Mouse (Mus musculus) cerebellum, adult 8-10 months (tissue): ENCODE measurements around the gene Ranbp1.
"Not testable (repeated sequence)": the region's sequence is repeated elsewhere in the genome, so short reads cannot be mapped to it uniquely, and the experiment has no call there.

ENCODE experiments used
- DNase-seq: peaks from one replicate; pipeline ENCODE4 v3.0.0; 2022

The Ranbp1 gene

GRCm38 (mm10) chr16:18248433-18249363, at the start of gene Ranbp1, which contains the start of gene Trmt2a:
Gene Ranbp1, minus strand, starts transcription at chr16:18248732.
Gene Trmt2a, plus strand, starts transcription at chr16:18248679.
- DNase-seq: peak; percentile 97

GRCm38 (mm10) chr16:18289614-18290013, 41.1 kb upstream of the Ranbp1 start:
- not testable (repeated sequence) for DNase-seq

DNA sequence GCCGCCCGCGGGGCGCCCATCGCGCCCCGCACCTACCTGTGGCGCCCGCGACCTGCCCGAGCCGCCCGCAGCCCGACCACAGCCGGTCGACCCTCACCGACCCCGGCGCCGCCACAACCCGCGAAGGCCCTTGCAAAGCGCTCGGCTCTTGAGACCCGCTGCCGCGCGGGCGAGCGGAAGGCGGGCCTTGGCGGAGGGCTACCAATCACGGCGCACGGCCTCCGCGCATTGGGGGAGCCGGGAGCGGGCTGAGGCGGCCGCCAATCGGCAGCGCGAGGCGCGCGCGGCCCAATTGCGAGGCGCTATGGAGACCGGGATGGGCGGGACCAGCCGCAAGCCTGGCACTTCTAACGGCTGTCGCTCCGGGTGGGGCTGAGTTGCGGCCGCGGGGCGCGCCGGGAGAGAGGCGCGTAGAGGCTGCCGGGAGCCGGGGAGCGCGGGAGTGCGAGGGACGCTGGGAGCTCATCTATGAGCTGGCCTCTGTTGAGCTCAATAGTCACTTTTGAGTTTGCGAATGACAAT, 40.6 kb upstream of the Ranbp1 start, which contains the start of gene Dgcr8:
Dgcr8 (minus strand) TSS at position 180 of the 522 bp plus-strand sequence.
- peak; percentile 98 for DNase-seq

DNA sequence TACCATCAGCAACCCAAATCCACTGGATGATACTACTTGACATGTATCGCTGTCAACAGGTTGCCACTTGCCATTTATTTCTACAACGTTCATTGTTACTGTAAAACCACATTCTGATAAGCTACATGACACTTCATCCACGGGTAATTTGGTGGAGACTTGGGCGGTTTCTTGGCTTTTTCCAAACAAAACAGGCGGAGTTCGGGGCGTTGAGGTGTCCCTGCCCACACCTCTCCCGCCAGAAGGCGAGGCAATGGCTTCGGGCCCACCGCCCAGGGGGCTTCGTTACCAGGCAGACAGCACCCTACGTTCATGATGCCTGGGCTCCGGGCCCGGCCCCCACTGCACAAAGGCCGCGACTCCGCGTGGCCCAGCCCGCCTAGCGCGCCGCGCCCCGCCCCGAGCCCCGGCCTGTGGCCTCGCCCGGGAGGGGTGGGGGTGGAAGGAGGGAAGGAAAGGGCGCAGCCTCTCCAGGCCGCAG, 40.1 kb upstream of the Ranbp1 start:
- no peak for DNase-seq

- DNase-seq: peak; percentile 19
Measured at GRCm38 (mm10) chr16:18288166-18288565, 39.6 kb upstream of the Ranbp1 start.

DNA sequence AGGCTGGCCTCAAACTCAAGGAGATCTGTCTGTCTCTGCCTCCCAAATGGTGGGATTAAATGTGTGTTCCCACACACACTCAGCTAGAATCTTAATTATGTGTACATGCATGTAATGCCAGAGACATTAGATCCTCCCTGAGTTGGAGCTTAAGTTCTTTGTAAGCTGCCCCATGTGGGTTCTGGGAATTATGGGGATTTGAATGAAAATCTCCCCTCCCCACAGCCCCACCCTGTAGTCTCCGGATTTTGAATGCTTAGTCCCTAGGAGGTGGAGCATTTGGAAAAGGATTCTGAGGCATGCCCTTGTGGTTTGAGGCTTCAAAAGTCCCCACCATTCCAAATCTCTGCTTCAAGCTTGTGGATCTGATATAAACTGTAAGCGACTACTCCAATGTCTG, 26.6 kb upstream of the Ranbp1 start:
- no peak for DNase-seq

DNA sequence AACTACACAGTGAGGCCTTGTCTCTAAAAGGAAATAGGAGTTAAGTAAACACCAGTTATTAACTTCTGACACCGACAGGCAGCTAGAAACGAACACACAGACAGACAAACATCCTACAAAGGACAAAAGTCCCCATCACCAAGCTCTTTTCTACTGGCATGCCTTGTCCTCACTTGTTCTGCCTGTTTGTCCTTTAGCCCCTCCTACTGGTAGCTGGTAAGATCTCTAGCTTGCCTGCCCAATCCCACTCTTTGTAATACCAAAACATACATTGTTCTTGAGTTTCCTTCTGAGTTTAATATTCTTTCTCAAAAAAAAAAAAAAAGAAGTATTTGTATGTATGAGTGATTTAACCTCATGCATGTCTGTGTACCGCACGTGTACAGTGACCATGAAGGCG, 19.6 kb upstream of the Ranbp1 start:
- DNase-seq: no peak

DNA sequence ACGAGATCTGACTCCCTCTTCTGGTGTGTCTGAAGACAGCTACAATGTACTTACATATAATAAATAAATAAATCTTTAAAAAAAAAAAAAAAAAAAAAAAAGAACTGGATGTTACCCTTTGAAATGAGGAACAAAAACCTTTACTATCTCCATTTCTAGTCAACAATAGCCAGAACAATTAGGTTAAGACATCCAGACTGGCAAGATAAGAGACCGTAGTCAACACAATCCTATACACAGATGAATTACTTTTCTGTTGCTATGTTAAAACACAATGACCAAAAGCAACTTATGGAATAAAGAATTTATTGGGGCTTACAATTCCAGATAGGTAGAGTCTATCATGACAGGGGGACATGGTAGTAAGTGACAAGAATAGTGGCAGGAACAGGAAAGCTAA, 16.5 kb upstream of the Ranbp1 start:
- no peak for DNase-seq

DNA sequence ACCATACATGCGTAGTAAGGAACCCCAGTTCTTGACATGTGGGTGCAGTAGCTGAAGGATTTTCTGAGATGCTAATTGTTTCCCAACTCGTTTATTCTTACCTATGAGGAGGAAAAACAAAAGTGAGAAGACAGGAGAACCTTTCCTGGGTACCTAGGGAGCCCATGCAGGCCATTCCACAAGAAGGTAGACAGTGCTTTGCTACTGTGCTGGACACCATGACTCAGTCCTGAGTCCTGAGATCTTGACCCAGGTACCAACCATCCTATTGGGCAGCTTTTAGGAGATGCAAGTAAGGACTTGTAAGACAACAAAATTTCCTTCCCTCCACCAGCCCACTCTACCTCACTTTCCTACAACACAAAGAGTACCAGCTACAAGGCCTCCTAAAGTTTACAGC, 9.7 kb upstream of the Ranbp1 start, which contains the start of gene Gm49776:
Gm49776 (minus strand) TSS at position 101 of the 400 bp plus-strand sequence.
- DNase-seq: no peak

DNA sequence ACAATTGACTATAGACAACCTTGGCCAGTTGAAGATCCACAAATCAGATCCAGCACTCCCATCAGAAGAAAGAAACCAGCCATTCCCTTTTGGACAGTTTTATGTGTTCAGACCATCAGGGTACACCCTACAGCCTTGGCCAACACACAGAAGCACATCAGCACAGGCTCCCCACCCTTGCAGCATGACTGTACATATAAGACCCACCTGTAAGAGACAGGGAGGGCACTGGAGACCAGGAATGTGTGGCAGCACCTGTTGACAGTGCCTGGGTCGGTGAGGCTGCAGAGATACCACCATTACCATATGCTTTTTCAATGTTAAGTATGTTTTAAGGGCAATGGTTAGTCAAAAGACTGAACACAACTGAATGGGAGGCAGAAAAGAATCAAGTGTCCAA, 5.3 kb upstream of the Ranbp1 start:
- no peak for DNase-seq

DNA sequence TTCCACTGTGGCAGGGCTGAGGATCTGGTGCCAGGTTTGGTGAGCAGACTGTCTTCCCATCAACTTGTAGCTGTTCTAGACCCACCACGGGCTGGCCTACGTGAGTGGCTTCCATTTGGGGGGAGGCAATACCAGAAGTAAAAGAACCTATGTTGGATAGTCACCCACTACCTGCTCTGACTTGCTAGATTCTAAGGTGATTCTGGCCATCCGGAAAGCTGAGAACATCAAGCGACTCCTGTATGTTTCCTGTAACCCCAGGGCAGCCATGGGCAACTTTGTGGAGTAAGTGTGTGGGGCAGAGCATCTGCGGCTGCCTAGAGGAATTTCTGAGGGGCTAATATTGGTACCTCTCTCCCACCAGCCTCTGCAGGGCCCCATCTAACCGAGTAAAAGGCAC, 4.2 kb upstream of the Ranbp1 start:
- no peak for DNase-seq

GRCm38 (mm10) chr16:18250828-18251790, 2.6 kb upstream of the Ranbp1 start:
- no peak for DNase-seq

GRCm38 (mm10) chr16:18250231-18250630, 1.7 kb upstream of the Ranbp1 start:
- no peak for DNase-seq

- peak; percentile 60 for DNase-seq
Measured at GRCm38 (mm10) chr16:18249364-18249967, 934 bp upstream of the Ranbp1 start.

DNA sequence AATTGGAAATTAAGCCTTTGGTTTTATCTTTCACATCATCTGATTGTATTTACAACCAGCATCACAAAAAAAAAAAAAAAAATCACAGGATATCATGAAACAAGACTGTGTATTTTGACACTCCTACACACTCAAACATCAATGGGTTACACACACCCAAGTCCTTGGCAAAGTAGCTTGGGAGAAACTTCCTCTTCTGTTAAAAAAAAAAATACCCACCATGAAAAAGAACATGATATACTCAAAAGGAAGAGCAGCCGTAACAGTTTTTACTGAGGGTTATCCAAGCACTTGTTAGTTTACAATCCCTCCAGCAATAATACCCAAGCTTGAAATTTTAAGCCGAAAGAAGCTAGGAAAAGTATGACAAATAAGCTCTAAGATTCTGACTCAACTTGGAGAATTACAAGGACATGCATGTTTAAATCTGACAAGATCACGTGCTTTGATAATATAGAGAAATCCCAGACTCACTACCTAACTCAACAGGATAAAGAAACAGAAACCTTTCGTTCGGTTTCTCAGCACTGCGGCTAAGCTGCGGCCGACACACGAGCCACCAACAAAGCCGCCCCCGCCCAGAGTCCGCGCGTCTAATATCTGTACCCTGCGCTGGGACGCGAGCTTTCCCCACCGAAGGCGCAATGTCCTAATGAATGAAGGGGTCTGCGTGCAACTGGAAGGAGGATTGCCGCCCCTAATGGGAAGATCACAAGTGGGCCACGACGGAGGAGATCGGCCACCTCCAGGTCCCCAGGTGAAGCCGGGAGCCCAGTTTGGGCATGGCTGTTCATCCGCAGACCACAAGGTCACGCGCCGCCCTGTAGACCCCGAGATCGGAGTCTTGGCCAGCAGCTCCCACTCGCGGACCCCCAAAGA, 772 bp downstream of the Ranbp1 start:
- no peak for DNase-seq

DNA sequence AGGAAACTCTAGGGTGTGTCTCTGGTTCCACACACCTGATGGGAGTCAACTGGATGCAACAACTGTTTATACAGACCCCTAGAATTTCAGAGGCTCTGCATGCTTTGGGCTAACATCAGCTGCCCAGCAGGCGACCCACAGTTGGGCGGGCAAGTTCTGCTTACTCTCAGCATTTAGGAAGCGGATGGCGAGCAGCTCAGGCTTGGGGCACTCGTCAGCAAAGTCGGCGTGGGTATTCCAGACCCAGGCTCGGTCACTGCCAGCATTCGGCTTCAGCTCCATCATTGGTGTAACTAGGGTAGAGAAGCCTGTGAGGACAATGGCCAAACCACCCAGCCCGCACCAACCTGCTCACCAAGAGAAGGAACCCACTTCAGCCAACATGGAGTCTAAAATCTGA, 7.0 kb downstream of the Ranbp1 start:
- no peak for DNase-seq

GRCm38 (mm10) chr16:18236676-18237501, 11.6 kb downstream of the Ranbp1 start:
- no peak for DNase-seq

GRCm38 (mm10) chr16:18235389-18236065, 13.0 kb downstream of the Ranbp1 start:
- peak; percentile 64 for DNase-seq

- peak; percentile 71 for DNase-seq
Measured at GRCm38 (mm10) chr16:18234671-18235388, 13.7 kb downstream of the Ranbp1 start, which contains the start of gene Zdhhc8. Gene Zdhhc8, minus strand, starts transcription at chr16:18235136.
